Mouse (Mus musculus): ENCODE data around the gene Card6. TPM values are rescaled to one million over a fixed set of nuclear protein-coding genes. Genes with fewer than 3 reads are reported as not detected.
A peak's percentile ranks its signal among the peaks of the same experiment; 100 is the strongest.

Gene Card6
- polyA plus RNA-seq, 1 experiment: 2.6 TPM

DNA sequence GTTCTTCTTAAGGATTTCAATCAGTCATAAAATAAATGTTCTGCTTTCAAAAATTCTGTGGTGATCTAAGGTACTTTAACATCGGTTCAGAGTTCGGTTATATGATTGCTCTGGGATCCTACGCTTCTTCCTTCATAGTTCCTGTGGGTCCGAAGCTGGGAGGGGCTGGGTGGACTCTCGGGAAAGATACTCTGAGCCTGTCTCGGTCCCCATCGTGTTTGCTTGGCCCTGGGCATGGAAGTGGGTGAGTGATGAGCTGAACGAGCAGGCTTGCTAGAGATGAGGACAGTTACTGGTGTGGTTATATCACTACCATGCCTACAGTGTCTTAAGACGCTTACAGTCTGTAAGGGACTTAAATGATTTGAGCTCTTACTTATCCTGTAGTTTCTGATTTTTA is 10.3 kb upstream of the Card6 start:
- TF ChIP-seq POLR2A (IDR thresholded peaks at IDR 0.05; ENCODE audit: low read depth, low read length): no peak
- no peak for TF ChIP-seq CTCF (conservative IDR thresholded peaks at IDR 0.05; ENCODE audit: insufficient read depth, insufficient read length, low read depth, low read length)
- no peak overlapping the region for H3K4me3 ChIP-seq (ENCODE audit: insufficient read depth, low read depth, low read length)
- peaks cover 5% of the 10 kb centered on the region; the same call in 1 of the 2 replicates for H3K4me1 ChIP-seq (ENCODE audit: control insufficient read depth, insufficient read depth, low read length)
- no peak for DNase-seq
- 87% methylated on average over 9 of the region's 9 CpGs for WGBS
- no peaks in the 10 kb centered on the region for H3K27me3 ChIP-seq (replicated peaks; ENCODE audit: control insufficient read depth, insufficient read depth, low read length)
- no peak overlapping the region for H3K27ac ChIP-seq (ENCODE audit: insufficient read depth, low read depth, low read length)
- peaks cover 4% of the 10 kb centered on the region for H3K36me3 ChIP-seq (ENCODE audit: control insufficient read depth, insufficient read depth, low read length)

DNA sequence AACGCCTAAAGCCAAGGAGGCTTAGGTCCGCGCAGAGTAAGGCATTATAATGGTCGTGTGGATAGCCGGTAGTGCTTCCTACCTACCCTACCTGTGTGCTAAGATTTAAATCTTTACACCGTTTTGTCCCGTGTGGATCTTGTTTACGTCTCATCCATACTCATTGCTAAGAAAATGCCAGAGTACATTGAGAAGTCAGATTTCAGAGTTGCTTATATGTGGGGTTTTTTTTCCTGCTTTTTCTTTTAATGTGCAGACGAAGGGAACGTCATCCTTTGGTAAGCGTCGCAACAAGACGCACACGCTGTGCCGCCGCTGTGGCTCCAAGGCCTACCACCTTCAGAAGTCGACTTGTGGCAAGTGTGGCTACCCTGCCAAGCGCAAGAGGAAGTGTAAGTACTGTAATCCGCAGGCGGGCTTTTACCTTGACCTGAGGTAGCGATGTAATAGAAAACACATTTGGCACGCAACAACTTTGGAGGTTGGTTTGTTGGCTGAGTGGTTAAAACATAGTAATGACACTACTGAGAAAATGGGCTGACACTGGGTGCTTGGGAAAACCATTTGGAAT is 8.8 kb upstream of the Card6 start:
- WGBS: under 1% methylated on average over 22 of the region's 22 CpGs
- TF ChIP-seq CTCF (conservative IDR thresholded peaks at IDR 0.05; ENCODE audit: insufficient read depth, insufficient read length, low read depth, low read length): no peak

DNA sequence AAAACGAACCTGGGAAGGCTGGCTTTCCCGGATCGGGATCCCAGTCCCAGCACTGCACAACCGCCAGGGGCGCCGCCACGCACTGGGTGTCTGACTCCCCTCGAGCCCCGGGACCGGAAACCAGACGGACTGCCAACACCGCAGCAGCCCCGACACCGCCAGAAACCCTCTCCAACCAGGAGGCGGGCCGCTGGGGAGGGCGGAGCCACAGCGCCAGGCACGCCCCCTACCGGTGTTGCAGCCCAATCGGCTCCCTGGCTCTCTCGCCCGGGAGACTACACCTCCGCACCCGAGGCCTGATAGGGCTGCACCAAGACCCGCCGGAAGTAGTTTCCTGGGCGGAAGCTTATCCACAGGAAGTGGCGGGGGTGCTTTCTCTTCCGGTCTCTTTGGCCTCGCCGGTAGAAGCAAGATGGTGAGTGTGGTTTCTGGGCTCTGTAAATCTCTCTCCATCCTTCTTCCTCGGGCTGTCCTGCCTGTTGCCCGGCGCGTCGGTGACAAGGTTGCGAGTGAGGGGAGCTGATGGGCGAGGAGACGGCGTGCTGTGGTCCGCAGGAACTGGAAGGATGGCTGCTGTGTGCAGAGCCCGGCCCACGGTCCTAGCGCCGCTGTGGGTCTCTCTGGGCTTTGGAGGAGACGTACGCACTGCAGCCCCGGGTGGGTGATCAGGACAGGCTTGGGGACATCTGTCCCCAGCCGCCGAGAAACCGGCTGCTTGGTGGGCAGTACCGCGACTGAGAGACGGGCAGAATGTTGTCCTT is 8.1 kb upstream of the Card6 start, which contains the start of gene Rpl37:
TSS of gene Rpl37 (plus strand) at position 376 of the 761 bp plus-strand sequence.
- H3K4me3 ChIP-seq (ENCODE audit: insufficient read depth, low read depth, low read length): peak within 1 kb of the TSS; percentile 83
- WGBS: under 1% methylated on average over 55 of the region's 55 CpGs

More for the DNA sequence above, 8.8 kb upstream of the Card6 start:
- Histone ChIP-seq H3K27me3 (replicated peaks; ENCODE audit: control insufficient read depth, insufficient read depth, low read length) (no peaks in the 10 kb centered on the region), H3K36me3 (ENCODE audit: control insufficient read depth, insufficient read depth, low read length) (peaks cover 4% of the 10 kb centered on the region), H3K27ac (ENCODE audit: insufficient read depth, low read depth, low read length) (peak overlapping the region; percentile 90), H3K4me1 (ENCODE audit: control insufficient read depth, insufficient read depth, low read length) (peaks cover 5% of the 10 kb centered on the region; the same call in 1 of the 2 replicates), H3K4me3 (ENCODE audit: insufficient read depth, low read depth, low read length) (peak overlapping the region; percentile 83)
- peak; percentile 20 for DNase-seq

GRCm38 (mm10) chr15:5115173-5115572 is 6.8 kb upstream of the Card6 start:
- Histone ChIP-seq H3K27ac (ENCODE audit: insufficient read depth, low read depth, low read length) (no peak overlapping the region), H3K4me3 (ENCODE audit: insufficient read depth, low read depth, low read length) (no peak overlapping the region), H3K36me3 (ENCODE audit: control insufficient read depth, insufficient read depth, low read length) (peaks cover 4% of the 10 kb centered on the region; the same call in 1 of the 2 replicates), H3K27me3 (replicated peaks; ENCODE audit: control insufficient read depth, insufficient read depth, low read length) (no peaks in the 10 kb centered on the region), H3K4me1 (ENCODE audit: control insufficient read depth, insufficient read depth, low read length) (peaks cover 5% of the 10 kb centered on the region; the same call in 1 of the 2 replicates)
- WGBS: 44% methylated on average over 8 of the region's 8 CpGs
- TF ChIP-seq CTCF (conservative IDR thresholded peaks at IDR 0.05; ENCODE audit: insufficient read depth, insufficient read length, low read depth, low read length): no peak
- no peak for TF ChIP-seq POLR2A (IDR thresholded peaks at IDR 0.05; ENCODE audit: low read depth, low read length)
- no peak for DNase-seq

More for the DNA sequence above, 8.1 kb upstream of the Card6 start, which contains the start of gene Rpl37:
- H3K27me3 ChIP-seq (replicated peaks; ENCODE audit: control insufficient read depth, insufficient read depth, low read length): no peaks in the 10 kb centered on the region
- peak; percentile 32 for TF ChIP-seq POLR2A (IDR thresholded peaks at IDR 0.05; ENCODE audit: low read depth, low read length)
- TF ChIP-seq CTCF (conservative IDR thresholded peaks at IDR 0.05; ENCODE audit: insufficient read depth, insufficient read length, low read depth, low read length): peak; percentile 47; the same call in 1 of the 2 replicates
- H3K27ac ChIP-seq (ENCODE audit: insufficient read depth, low read depth, low read length): peak within 1 kb of the TSS; percentile 90
- peak; percentile 99 for DNase-seq
- H3K36me3 ChIP-seq (ENCODE audit: control insufficient read depth, insufficient read depth, low read length): peaks cover 4% of the 10 kb centered on the region; the same call in 1 of the 2 replicates
- peaks cover 5% of the 10 kb centered on the region; the same call in 1 of the 2 replicates for H3K4me1 ChIP-seq (ENCODE audit: control insufficient read depth, insufficient read depth, low read length)

DNA sequence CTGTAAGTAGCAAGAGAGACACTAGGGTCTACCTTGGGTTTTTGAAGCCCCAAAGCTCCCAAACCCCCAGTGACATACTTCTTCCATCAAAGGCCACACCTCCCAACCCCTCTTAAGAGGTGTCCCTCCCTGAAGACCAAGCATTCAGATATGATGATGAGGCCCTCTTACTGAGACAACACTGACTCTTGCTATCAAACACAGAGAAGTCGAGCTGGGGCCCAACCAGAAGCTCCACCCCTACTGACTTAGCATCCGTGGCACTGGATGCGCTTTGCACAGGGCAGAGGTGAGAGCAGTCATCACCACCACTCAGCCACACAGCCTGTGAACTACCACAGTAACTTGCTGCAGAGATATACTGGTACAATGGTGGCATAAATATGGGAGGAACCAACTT is 4.3 kb upstream of the Card6 start:
- Histone ChIP-seq H3K4me1 (ENCODE audit: control insufficient read depth, insufficient read depth, low read length) (peaks cover 3% of the 10 kb centered on the region; the same call in 1 of the 2 replicates), H3K4me3 (ENCODE audit: insufficient read depth, low read depth, low read length) (no peak overlapping the region), H3K27ac (ENCODE audit: insufficient read depth, low read depth, low read length) (no peak overlapping the region), H3K27me3 (replicated peaks; ENCODE audit: control insufficient read depth, insufficient read depth, low read length) (no peaks in the 10 kb centered on the region), H3K36me3 (ENCODE audit: control insufficient read depth, insufficient read depth, low read length) (no peaks in the 10 kb centered on the region)
- 82% methylated on average over 3 of the region's 3 CpGs for WGBS
- DNase-seq: no peak
- no peak for TF ChIP-seq CTCF (conservative IDR thresholded peaks at IDR 0.05; ENCODE audit: insufficient read depth, insufficient read length, low read depth, low read length)
- TF ChIP-seq POLR2A (IDR thresholded peaks at IDR 0.05; ENCODE audit: low read depth, low read length): no peak

GRCm38 (mm10) chr15:5108655-5109040 is 309 bp upstream of the Card6 start:
- TF ChIP-seq POLR2A (IDR thresholded peaks at IDR 0.05; ENCODE audit: low read depth, low read length) (no peak), CTCF (conservative IDR thresholded peaks at IDR 0.05; ENCODE audit: insufficient read depth, insufficient read length, low read depth, low read length) (no peak)
- Histone ChIP-seq H3K27me3 (replicated peaks; ENCODE audit: control insufficient read depth, insufficient read depth, low read length) (no peaks in the 10 kb centered on the region), H3K36me3 (ENCODE audit: control insufficient read depth, insufficient read depth, low read length) (no peaks in the 10 kb centered on the region), H3K4me3 (ENCODE audit: insufficient read depth, low read depth, low read length) (peak overlapping the region; percentile 60; the same call in 1 of the 2 replicates), H3K27ac (ENCODE audit: insufficient read depth, low read depth, low read length) (peak overlapping the region; percentile 69), H3K4me1 (ENCODE audit: control insufficient read depth, insufficient read depth, low read length) (no peaks in the 10 kb centered on the region)
- 58% methylated on average over 3 of the region's 3 CpGs for WGBS
- no peak for DNase-seq

DNA sequence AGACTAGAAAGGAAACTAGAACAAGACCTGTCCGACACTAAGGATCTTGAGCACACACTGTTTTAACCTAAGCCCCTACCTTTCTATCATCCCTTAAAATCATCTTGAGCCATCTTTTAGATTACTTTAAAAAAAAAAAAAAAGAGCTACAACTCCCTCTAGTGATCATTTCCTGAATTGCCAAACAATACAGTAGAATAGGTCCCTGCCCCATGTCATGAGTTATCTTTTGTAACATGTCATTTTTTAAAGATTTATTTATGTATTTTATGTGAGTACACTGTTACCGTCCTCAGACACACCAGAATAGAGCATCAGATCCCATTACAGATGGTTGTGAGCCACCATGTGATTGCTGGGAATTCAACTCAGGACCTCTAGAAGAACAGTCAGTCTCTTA is 2.0 kb downstream of the Card6 start:
- H3K4me3 ChIP-seq (ENCODE audit: insufficient read depth, low read depth, low read length): no peak overlapping the region
- no peak overlapping the region for H3K27ac ChIP-seq (ENCODE audit: insufficient read depth, low read depth, low read length)
- no peaks in the 10 kb centered on the region for H3K4me1 ChIP-seq (ENCODE audit: control insufficient read depth, insufficient read depth, low read length)
- no peaks in the 10 kb centered on the region for H3K36me3 ChIP-seq (ENCODE audit: control insufficient read depth, insufficient read depth, low read length)
- WGBS: 34% methylated on average over 2 of the region's 2 CpGs
- peak; percentile 32 for DNase-seq
- TF ChIP-seq CTCF (conservative IDR thresholded peaks at IDR 0.05; ENCODE audit: insufficient read depth, insufficient read length, low read depth, low read length): no peak
- no peak for TF ChIP-seq POLR2A (IDR thresholded peaks at IDR 0.05; ENCODE audit: low read depth, low read length)
- no peaks in the 10 kb centered on the region for H3K27me3 ChIP-seq (replicated peaks; ENCODE audit: control insufficient read depth, insufficient read depth, low read length)

All from kidney, adult 2 months (tissue).